Mouse (Mus musculus): ENCODE measurements around the gene Mepce.

DNA sequence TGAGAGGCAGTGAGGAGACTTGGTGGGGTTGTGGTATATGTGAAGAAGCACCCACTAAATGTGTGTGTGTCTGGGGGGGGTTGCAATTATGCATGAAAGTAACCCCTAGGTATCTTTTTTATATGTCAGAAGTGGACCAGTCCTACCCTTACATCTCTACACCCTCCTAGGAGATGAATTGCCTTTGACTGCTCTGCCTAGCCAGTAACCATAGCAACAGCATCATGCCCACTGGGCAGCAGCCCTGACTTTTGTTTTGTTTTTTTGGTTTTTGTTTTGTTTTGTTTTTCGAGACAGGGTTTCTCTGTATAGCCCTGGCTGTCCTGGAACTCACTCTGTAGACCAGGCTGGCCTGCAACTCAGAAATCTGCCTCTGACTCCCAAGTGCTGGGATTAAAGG is 19.0 kb downstream of the Mepce start:
- TF ChIP-seq CTCF (IDR thresholded peaks at IDR 0.05; ENCODE audit: extremely low read depth, insufficient read length, insufficient replicate concordance, low read depth, low read length) (no peak), POLR2A (IDR thresholded peaks at IDR 0.05; ENCODE audit: low read depth, low read length) (no peak)

Measured in small intestine, adult 2 months (tissue).